Mouse (Mus musculus) neutrophil, adult 5-6 weeks (primary cell): ENCODE measurements around the gene Ssna1. TPM values are rescaled to one million over a fixed set of nuclear protein-coding genes. Genes with fewer than 3 reads are reported as not detected.
"Not testable (repeated sequence)": the region's sequence is repeated elsewhere in the genome, so short reads cannot be mapped to it uniquely, and the experiment has no call there.

Experiments
- ATAC-seq: fragments of 151-379, 151-347 bp; 2 replicates; pipeline ENCODE4 v1.8.0; 2017; ENCODE audit warnings: mild to moderate bottlenecking, moderate TSS enrichment; ENCODE audit not compliant: insufficient number of reproducible peaks, poor library complexity, low FRiP score, severe bottlenecking; ENCODE audit errors: extremely low read depth
- total RNA-seq: library from RNA; stranded (forward); fragments of 200-1000 nt; gene quantifications from 2 replicates; pipeline ENCODE4 v1.2.3, GENCODE M21; 2017

The Ssna1 gene
- total RNA-seq, 1 experiment from 2014 or later: 31.0 TPM

DNA sequence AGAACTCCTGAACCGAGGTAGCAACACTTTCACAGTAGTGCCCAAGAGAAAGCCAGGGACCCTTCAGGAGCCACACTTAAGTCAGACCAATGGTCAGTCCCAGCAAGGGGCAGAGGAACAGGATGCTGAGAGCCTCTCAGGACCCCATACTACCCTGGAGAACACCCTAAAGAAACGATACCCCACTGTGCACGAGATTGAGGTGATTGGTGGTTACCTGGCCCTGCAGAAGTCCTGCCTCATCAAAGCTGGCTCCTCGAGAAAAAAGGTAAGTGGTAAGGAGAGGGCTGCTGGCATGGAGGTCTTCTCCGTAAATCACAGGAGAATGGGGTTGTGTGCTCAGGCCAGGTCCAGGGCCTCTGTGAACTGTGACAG, 8.0 kb downstream of the Ssna1 start:
- ATAC-seq: no peak

DNA sequence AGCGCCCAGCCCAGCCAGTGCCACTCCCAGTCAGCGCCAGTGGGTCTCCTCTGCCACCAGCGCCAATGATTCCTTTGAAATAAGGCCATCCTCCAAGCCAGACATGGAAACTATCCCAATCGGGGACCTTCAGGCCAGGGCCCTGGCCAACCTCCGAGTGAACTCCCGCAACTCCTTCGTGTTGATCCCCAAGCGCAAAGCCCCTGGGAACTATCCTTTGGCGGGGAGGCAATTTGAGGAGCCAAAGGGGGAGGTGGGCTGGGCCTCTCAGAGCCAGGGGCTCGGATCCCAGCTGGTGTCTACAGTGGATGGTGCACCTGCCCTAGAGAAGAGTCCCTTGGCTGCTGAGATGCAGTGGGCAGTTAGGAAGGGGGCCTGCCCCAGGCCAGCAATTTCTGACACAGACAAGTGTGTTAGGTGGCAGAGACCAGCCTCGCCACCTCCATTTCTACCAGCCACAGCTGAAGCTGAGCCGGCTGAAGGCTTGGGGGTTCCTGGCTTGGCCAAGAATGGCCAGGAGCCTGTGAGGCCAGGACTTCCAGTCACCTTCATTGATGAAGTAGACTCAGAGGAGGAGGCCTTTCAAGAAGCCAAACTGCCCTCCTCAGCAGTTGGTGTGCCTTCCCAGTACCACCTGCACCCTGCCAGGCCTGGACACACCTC, 8.5 kb downstream of the Ssna1 start:
- ATAC-seq: no peak

DNA sequence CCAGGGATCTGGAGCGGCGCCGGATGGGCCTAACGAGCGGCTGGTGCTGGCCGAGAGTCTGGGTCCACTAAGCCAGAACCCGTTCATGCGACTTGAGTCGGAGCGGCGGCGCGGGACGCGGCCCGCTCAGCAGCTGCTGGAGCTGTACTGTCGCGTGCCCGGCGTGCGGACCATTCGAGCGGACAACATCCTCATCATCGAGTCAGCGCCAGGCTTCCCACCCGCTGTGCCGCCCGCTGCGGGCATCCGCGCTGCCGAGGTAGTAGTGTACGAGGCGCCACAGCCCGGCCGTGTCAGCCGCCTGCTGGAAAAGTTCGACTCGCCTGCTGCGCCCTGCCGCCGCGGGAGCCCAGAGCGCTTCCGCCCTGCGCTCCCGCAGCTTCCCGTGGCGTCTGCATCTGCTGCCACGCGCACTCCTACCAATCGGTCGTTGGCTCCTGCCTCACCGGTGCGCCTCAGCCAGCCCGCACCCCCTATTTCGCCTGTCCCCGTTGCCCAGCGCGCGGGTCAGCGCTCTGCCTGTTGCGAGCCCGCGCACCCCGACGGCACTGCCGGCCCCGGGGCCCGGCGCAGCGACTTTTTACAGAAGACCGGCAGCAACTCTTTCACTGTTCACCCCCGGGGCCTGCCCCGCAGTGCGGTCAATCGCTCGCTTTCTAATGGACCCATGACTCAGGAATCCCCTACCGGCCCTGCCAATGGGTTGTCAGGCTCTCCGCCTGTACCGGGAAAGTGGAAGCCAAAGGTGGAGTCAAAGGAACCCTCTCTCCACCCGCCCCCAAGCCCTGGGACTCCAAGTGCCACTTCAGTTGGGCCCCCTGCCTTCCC, 9.2 kb downstream of the Ssna1 start:
- no peak for ATAC-seq

DNA sequence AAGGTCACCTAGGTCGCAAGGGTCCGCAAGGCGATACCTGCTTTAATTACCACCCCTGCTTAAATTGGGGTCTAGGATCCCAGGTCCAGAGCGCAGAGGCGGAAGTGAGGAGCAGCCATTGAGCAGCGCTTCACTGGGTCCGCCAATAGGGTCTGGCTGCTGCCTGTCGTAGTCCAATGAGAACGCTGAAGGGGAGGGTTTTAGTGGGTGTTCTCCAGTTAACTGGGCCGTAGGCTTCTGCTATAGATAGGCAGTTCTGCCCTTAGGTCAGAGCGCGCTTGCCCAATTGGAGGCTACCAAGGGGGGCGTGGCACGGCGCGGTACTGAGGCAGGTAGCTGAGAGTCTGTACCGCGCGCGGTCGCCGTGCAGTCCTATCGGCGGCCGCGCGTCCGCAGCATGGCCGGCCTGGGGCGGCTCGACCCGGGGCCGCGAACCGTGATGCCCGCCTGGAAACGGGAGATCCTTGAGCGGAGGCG, 9.9 kb downstream of the Ssna1 start, which contains the start of gene Tprn:
Gene Tprn, plus strand, starts transcription at position 328 of the 477 bp plus-strand sequence.
- peak; percentile 98 for ATAC-seq

DNA sequence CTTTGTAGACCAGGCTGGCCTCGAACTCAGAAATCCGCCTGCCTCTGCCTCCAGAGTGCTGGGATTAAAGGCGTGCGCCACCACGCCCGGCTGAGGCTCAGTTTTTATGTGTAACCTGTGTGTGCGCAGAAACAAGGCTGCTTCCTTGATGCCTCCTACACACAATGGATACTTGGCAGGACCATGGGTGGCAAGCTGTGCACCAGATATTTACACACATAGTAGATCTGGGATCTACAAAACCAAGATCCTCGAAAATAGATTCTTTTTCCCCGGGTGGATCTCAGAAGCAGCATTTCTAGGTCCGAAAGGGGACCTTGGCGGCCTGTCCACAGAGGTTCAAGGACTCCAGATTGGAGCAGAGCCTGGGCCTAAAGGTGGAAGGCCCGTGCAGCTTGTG, 10.4 kb downstream of the Ssna1 start:
- no peak; the same call in 1 of the 2 replicates for ATAC-seq

DNA sequence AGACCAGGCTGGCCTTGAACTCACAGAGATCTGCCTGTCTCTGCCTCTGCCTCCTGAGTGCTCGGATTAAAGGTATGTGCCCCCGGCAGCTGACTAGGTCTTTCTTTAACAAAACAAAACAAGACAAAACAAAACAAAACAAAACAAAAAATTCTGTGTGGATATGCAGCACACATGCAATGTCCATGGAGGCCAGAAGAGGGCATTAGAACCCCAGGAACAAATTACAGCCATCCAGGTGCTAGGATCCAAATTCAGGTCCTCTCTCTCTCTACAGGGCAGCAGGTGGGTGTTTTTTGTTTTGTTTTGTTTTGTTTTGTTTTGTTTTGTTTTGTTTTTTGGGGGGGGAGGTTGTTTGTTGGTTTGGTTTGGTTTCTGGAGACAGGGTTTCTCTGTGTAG, 13.4 kb downstream of the Ssna1 start:
- no peak for ATAC-seq

DNA sequence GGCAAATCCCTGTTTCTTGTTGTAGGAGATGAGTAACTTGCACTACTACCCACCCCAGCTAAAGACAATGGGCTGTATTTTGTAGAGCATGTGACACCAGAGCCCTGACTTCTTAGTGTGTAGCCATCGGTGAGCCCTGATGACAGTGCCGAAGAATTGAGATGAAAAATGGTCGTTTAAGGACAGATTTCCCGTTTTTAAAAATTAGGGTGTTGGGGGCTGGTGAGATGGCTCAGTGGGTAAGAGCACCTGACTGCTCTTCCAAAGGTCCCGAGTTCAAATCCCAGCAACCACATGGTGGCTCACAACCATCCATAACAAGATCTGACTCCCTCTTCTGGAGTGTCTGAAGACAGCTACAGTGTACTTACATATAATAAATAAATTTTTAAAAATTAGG, 15.0 kb downstream of the Ssna1 start:
- ATAC-seq: not testable (repeated sequence)

DNA sequence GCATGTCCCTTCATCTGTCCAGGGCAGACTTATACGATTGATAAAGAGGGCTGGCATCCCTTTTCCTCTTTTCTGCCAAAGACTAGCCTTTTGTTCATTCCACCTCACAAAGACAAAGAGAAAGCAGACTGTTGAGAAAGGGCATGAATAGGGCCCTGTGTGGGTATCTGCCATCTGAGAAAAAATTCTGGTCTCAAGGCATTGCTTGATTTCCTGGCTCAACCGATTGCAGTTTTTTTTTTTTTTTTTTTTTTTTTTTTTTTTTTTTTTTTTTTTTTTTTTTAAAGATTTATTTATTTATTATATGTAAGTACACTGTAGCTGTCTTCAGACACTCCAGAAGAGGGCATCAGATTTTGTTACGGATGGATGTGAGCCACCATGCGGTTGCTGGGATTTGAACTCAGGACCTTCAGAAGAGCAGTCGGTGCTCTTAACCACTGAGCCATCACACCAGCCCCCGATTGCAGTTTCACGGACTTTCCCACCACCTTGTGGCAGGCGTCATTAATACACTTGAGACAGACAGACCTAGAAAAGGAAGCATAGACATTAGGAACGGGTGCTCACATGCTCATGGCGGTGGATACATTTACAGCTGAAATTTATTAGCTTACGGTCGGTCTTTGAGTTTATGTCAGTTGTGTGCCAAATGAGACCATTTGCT, 15.7 kb downstream of the Ssna1 start:
- peak; percentile 49 for ATAC-seq

DNA sequence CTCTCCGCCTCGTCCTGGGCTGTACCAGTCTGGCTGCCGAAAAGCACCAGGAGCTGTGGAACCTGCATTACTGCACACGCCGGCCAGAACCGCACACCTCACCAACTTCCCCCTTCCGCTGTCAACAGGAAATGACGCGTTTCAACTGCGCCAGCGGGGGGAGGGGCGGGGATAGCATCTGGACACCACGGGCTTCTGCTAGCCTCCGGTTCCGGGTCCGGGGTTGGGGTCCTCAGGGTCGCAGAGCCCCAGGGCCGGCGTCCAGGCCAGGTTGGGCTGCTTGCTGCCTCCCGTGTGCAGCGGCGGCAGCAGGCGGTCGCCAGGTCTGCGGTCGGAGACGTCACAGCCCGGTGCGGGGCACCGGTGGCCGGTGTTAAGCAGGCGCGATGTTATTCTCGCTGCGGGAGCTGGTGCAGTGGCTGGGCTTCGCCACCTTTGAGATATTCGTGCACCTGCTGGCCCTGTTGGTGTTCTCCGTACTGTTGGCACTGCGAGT, 16.9 kb downstream of the Ssna1 start, which contains the start of gene Tmem203:
Gene Tmem203, plus strand, starts transcription at position 156 of the 496 bp plus-strand sequence.
- peak; percentile 95 for ATAC-seq

DNA sequence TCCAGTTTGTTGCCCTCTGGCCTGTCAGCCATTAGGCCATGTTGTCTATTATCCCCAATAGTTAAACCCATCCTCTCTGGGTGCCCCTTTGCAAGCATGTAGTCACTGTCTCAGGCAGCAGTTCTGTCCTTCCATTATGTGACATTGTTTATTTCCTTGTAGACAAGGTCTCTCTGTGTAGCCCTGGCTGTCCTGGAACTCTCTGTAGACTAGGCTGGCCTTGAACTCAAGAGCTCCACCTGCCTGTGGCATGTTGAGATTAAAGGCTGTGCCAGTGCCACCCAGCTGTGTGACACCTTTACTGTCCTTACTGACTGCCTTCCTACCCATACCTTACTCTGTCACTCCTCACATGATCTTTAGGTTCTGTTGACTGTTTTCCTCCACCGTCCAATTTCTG, 19.9 kb downstream of the Ssna1 start:
- ATAC-seq: no peak

DNA sequence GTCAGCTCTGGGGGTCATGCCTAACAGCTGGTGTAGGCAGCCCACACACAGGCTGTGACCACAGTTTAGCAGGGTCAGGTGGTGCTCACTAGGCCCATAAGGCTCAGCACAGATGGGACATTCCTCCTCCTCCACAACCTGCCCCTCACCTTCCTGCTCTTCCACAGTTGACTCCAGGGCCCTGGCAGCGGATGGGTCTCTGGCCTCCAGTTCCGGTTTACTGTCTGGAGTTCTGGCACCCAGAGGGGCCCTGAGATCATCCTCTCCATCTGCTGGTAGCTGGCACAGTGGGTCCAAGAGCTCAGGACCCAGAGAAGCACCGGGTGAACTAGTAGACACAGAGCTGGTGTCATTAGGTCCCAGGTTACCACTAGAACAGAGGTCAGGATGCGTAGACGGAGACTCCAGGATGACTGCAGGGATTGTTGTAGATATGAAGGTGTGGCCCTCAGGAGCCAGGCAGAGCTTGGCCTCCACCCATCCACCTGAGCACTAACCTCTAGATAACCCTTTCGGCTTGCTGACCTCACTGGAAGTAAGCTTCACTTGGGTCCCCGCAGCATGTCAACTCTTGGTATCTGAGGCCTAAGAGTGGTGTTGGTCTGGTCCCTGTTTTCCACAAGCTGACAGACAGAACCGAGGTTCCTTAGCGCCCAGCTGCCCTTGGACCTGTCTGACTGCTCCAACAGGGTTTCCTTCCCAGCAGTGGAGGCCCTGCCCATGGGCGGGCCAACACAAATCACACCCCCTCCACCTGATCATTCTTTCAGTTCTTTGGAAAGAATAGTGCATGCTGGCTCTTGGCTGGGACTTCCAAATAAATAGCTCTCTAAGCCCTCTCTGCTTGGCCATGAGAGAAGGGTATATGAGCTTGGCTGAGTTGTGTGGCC, 25.8 kb downstream of the Ssna1 start, which contains the start of gene AL732309.1:
Gene AL732309.1, minus strand, starts transcription at position 681 of the 890 bp plus-strand sequence.
- no peak for ATAC-seq

DNA sequence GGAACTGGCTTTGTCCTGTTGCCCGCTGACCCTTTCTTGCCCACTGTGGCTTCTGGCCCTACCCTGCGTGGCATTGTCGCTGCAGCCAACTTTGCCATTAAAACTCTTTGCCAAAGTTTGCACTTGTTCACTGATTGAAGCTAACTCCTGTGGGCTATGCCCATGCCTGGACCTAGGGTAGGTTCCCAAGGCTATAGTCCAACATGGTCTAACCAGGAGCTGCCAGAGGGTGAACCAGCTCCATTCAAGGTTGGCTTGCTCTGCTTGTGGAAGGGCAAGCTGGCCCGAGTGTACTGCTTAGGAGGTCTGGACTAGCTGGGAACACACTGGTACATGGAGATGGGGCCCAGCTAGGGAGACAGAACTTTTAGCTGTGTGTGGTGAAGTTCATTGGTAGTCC, 28.1 kb downstream of the Ssna1 start:
- ATAC-seq: no peak

DNA sequence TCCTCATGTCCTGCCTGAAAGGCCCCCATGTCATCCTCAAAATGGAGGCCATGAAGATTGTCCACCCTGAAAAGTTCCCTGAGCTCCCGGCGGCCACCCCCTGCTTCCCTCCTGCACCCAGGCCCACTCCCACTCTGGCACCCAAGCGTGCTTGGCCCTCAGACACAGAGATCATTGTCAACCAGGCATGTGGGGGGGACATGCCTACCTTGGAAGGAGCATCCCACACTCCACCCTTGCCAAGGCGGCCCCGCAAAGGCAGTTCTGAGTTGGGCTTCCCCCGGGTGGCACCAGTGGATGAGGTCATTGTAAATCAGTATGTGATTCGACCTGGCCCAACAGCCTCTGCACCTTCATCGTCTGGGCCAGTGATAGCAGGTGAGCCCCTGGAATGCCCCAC, 28.9 kb downstream of the Ssna1 start:
- ATAC-seq: no peak

DNA sequence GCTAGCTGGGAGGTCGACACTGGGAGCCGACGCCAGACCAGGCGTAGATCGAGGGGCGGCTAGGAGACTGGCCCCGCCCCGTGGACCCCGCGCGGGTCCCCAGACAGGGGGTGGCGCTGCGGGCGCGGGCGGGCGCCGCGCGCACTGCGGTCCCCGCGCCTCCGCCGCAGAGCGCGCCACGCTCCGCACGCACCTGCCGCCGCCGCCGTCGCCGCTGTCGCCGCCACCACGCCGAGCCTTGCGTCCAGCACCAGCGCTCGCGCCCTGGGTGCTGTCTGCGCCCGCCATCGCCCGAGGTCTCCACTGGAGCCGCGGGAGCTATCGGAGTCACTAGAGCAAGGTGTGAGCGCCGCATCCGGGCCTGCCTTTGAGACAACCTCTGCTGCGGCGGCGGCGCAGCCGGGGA, 30.1 kb downstream of the Ssna1 start, which contains the start of the genes Rnf208 and Cysrt1:
Gene Rnf208, plus strand, starts transcription at position 155 of the 406 bp plus-strand sequence.
Gene Cysrt1, minus strand, starts transcription at position 352 of the 406 bp plus-strand sequence.
- ATAC-seq: no peak

DNA sequence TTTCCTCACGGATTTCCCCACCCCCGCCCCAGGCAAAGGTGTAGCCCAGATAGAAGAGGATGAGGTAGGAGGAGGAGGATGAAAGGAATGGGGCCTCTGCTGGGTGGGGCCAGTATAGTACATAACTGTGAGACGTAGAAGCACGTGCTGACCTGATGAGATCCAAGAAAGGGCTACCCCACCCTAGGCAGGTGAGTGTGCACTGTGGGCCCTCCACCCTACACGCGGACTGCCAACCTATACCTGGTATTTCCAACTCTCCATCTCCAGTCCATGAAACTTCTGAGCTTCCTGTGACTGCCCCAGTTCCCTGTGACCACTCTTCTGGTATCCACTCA, 30.8 kb downstream of the Ssna1 start:
- no peak for ATAC-seq

DNA sequence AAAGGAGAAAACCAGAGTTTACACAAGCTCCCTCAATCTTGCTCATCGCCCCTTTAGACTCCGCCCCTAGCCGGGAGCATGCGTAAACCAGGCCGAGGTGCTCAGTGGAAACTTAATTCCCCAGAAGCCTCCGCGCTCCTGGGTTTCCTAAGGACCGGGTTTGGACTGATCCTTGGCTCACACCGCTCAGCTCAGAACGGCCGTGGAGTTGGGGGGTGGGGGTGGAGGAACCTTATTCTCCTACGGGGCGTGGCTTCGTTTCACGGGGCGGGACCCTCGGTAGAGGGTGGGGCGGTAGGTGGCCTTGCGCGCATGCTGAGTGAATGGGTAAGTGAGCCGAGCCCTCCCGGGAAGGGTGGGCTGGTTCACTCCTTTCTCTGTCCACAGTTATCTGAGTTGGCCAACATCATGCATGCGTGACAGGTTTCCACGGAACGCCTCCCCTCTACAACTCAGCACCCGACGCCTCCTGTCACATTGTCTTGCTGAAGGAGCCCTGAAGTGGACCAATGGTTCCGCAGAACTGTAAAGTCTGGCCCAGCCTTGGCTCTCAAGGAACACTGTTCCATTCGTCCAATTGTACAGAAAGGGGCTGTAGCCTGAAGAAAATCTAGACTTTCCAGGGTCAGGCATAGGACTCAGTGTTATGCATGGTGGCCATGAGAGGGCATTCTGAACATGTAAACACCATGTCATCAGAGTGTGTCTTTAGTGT, 31.4 kb downstream of the Ssna1 start:
- 0 out of 2 replicates have a peak, but pooled peaks have one; percentile 15 for ATAC-seq

DNA sequence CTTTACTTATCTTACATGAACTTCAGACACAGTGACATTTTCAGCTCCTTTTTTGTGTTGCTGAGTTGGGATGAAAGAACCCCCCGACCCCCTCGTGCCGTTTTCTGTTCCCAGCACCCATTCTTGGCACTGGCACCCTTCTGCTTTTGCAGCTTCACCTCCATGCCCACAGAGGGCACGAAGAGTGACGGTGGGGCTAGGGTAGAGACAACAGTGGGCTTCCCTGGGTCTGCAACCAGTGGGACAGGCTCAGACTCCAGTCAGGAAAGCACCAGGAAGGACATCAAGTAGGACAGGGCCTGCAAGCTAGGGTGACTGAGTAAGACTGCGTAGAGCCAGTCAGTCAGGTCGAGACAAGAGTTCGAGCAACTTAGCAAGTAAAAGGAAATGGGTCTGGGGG, 31.9 kb downstream of the Ssna1 start:
- no peak for ATAC-seq

DNA sequence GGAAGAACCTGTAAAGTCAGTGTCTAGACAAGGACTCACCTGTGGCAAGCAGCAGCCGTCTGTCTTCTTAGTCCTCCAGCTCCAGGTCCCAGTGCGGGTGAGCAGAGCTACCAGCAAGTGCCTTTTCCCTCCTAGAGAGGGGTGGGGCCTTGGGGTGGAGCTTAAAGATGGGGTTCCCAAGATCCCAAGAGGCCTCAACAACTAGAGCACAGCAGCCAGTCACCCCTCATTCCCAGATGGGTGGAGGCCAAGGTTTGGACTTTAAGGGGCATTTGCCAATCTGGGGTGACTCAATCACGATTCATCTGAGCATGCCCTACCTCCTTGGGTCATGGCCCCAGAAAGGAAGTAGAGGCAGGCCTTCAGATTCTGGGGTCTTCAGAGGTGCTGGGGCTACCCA, 32.5 kb downstream of the Ssna1 start:
- ATAC-seq: no peak
